ENCODE assay signal across 9 mouse cellular contexts in genomic region chr6:139874418-139875176, GRCm38 (mm10).
A peak's percentile ranks its signal among the peaks of the same experiment; 100 is the strongest.
DNase-seq lines count a peak whose midpoint lies in the region; ATAC-seq lines count a peak whose summit lies in the region.
"Had no signal": no experiment of that assay in that cellular context is flagged by ENCODE, and none has a peak within 500 bp of the region (broad histone marks: within the 10 kb centered on the region; RNA-seq: fewer than 3 reads in every experiment).

No protein-coding gene starts in this region.

- H3K4me2 ChIP-seq in neural tube, embryonic 11.5 days (ENCODE audit: low read depth) = no peak overlapping the region
- H3K4me2 ChIP-seq: limb, embryonic 13.5 days had no signal

- no peak overlapping the region for H3K4me3 ChIP-seq in neural tube, embryonic 11.5 days (ENCODE audit: low read depth, low read length)
- H3K4me3 ChIP-seq: limb, embryonic 13.5 days had no signal

- no peak overlapping the region for H3K9ac ChIP-seq in neural tube, embryonic 11.5 days (ENCODE audit: low read length)
- H3K9ac ChIP-seq: limb, embryonic 13.5 days had no signal

- H3K27me3 ChIP-seq in neural tube, embryonic 11.5 days (ENCODE audit: control insufficient read depth, insufficient read depth, low read length) = no peaks in the 10 kb centered on the region
- H3K27me3 ChIP-seq: limb, embryonic 13.5 days had no signal

- intact Hi-C loops in left cerebral cortex, postnatal 10 days (cut with DNase I) = loop anchor here (10.0 kb wide), 1 partner anchor 550 kb away; the partner anchor contains the start of gene Plekha5

- H3K36me3 ChIP-seq in neural tube, embryonic 11.5 days (ENCODE audit: control insufficient read depth, insufficient read depth, low read length) = no peaks in the 10 kb centered on the region
- H3K36me3 ChIP-seq: limb, embryonic 13.5 days had no signal

- no peaks in the 10 kb centered on the region for H3K4me1 ChIP-seq in neural tube, embryonic 11.5 days (ENCODE audit: control insufficient read depth, insufficient read depth, low read length)
- H3K4me1 ChIP-seq: limb, embryonic 13.5 days had no signal

- peak; percentile 68; the same call in 1 of the 2 replicates for ATAC-seq in neural tube, embryonic 11.5 days (ENCODE audit: insufficient read depth, low FRiP score, low TSS enrichment)

- 50% methylated on average over 3 of the region's 3 CpGs for WGBS in neural tube, embryonic 11.5 days

- no peak overlapping the region for H3K27ac ChIP-seq in neural tube, embryonic 11.5 days (ENCODE audit: low read depth, low read length)
- H3K27ac ChIP-seq: limb, embryonic 13.5 days had no signal

- no peaks in the 10 kb centered on the region for H3K9me3 ChIP-seq in neural tube, embryonic 11.5 days (ENCODE audit: control insufficient read depth, low read length)
- H3K9me3 ChIP-seq: limb, embryonic 13.5 days had no signal

- peak; percentile 33 for DNase-seq in thymus, postnatal 0 days (ENCODE audit: low spot score)
- DNase-seq in thymus, postnatal 36 days = no peak
- peak; percentile 52 to 60 for DNase-seq in cerebellum, postnatal 14 days
- DNase-seq in gastrocnemius, adult 8-10 months (ENCODE audit: low spot score in 2 of 2) = peak; percentile 10 to 13
- DNase-seq in kidney, adult 18-20 months = peak; percentile 48
- DNase-seq in left cerebral cortex, postnatal 10 days (ENCODE audit: extremely low spot score in 1 of 2, low spot score in 2 of 2) = peak; percentile 16 to 35
- peak; percentile 36 for DNase-seq in neural tube, embryonic 11.5 days (ENCODE audit: low spot score)
- DNase-seq in T-cell, adult 2 months (ENCODE audit: low spot score) = no peak

Comparison
In these comparisons a context has a peak if more than half of its experiments do, and no peak if none do; other contexts are left out.
1. DNase-seq: peak in thymus, postnatal 0 days (single experiment), cerebellum, postnatal 14 days (2 of 2), gastrocnemius, adult 8-10 months (2 of 2), kidney, adult 18-20 months (single experiment), left cerebral cortex, postnatal 10 days (2 of 2) and neural tube, embryonic 11.5 days (single experiment); none in thymus, postnatal 36 days (0 of 2) and T-cell, adult 2 months (single experiment).